In genomic region chr5:32215510-32215909, GRCm38 (mm10) we compare ENCODE assay signal across 8 mouse cellular contexts. TPM values are rescaled to one million over a fixed set of nuclear protein-coding genes. Genes with fewer than 3 reads are reported as not detected.
A peak's percentile ranks its signal among the peaks of the same experiment; 100 is the strongest.
DNase-seq lines count a peak whose midpoint lies in the region; ATAC-seq and TF ChIP-seq lines count a peak whose summit lies in the region.

No protein-coding gene starts in this region.

- peaks cover 4% of the 10 kb centered on the region; the same call in 1 of the 2 replicates for H3K4me1 ChIP-seq in heart, postnatal 0 days (ENCODE audit: control insufficient read depth, insufficient read depth)
- peaks cover 0 to 3% of the 10 kb centered on the region in 2 experiments; a peak in 1 of 4 replicates for H3K4me1 ChIP-seq in ES-E14 (ENCODE audit: control insufficient read depth in 2 of 2, insufficient read depth in 2 of 2, low read length in 2 of 2, poor library complexity in 1 of 2)
- H3K4me1 ChIP-seq in lung, embryonic 14.5 days (ENCODE audit: insufficient read depth): no peaks in the 10 kb centered on the region

- H3K27me3 ChIP-seq in heart, postnatal 0 days (ENCODE audit: control insufficient read depth, insufficient read depth, low read length): no peaks in the 10 kb centered on the region
- H3K27me3 ChIP-seq in lung, embryonic 14.5 days (ENCODE audit: insufficient read depth, low read length): no peaks in the 10 kb centered on the region

- no peak for DNase-seq in heart, postnatal 0 days (ENCODE audit: low spot score)
- DNase-seq in heart, postnatal 25 days (ENCODE audit: low spot score): no peak
- DNase-seq in 3T3-L1 (ENCODE audit: low read depth, low spot score) (peak; percentile 73), ES-E14 (ENCODE audit: low read depth, low spot score) (peak; percentile 72)
- peak; percentile 29 to 58 for DNase-seq in cerebellum, postnatal 25 days
- DNase-seq in lung, embryonic 14.5 days: peak; percentile 75
- peak; percentile 50 for DNase-seq in testis, postnatal 14 days (ENCODE audit: low spot score)
- DNase-seq in yolk sac, embryonic 10.5 days (ENCODE audit: low spot score): no peak

- in situ Hi-C loops in ES-E14 (cut with MboI; ENCODE audit: low sequenced_read_pairs in 2 of 2, unreplicated experiment in 2 of 2): no loop called here

- TF ChIP-seq EP300 in heart, postnatal 0 days (IDR thresholded peaks at IDR 0.05; ENCODE audit: low read depth): no peak

- no peak for ATAC-seq in heart, postnatal 0 days (ENCODE audit: insufficient read depth, low read depth)
- ATAC-seq in lung, embryonic 14.5 days (ENCODE audit: insufficient read depth): no peak

- 79% methylated on average over 10 of the region's 10 CpGs for WGBS in heart, postnatal 0 days
- WGBS in lung, embryonic 14.5 days: 76% methylated on average over 10 of the region's 10 CpGs

- no peak overlapping the region for H3K27ac ChIP-seq in heart, postnatal 0 days (ENCODE audit: low read depth)
- no peak overlapping the region for H3K27ac ChIP-seq in ES-E14 (ENCODE audit: insufficient read depth, low read depth, low read length, poor library complexity, severe bottlenecking)
- no peak overlapping the region for H3K27ac ChIP-seq in lung, embryonic 14.5 days (ENCODE audit: low read depth)

- H3K4me2 ChIP-seq in heart, postnatal 0 days (ENCODE audit: low read depth, low read length): no peak overlapping the region
- H3K4me2 ChIP-seq in lung, embryonic 14.5 days: no peak overlapping the region

- no peak overlapping the region for H3K4me3 ChIP-seq in heart, postnatal 0 days (ENCODE audit: low read depth, low read length)
- no peak overlapping the region for H3K4me3 ChIP-seq in ES-E14 (ENCODE audit: insufficient read depth in 1 of 2, low read depth in 1 of 2, low read length in 2 of 2, poor library complexity in 1 of 2, severe bottlenecking in 1 of 2)
- H3K4me3 ChIP-seq in lung, embryonic 14.5 days (ENCODE audit: low read depth, low read length): no peak overlapping the region

- intact Hi-C loops in heart, postnatal 25 days (cut with DNase I): loop anchor here (5.0 kb wide), 2 partner anchors 77 to 302 kb away; no protein-coding TSS in a partner anchor

- H3K9me3 ChIP-seq in heart, postnatal 0 days (replicated peaks; ENCODE audit: control insufficient read depth, low read length): no peaks in the 10 kb centered on the region
- no peaks in the 10 kb centered on the region for H3K9me3 ChIP-seq in ES-E14 (ENCODE audit: control insufficient read depth, insufficient read depth, low read depth, low read length)
- no peaks in the 10 kb centered on the region for H3K9me3 ChIP-seq in lung, embryonic 14.5 days (ENCODE audit: low read depth, low read length)

- H3K9ac ChIP-seq in heart, postnatal 0 days (replicated peaks; ENCODE audit: low read depth, low read length): no peak overlapping the region
- no peak overlapping the region for H3K9ac ChIP-seq in ES-E14 (ENCODE audit: insufficient read depth, low read depth, low read length, poor library complexity, severe bottlenecking)
- H3K9ac ChIP-seq in lung, embryonic 14.5 days: no peak overlapping the region

- H3K36me3 ChIP-seq in heart, postnatal 0 days (replicated peaks; ENCODE audit: control insufficient read depth, insufficient read depth, low read length): no peaks in the 10 kb centered on the region
- H3K36me3 ChIP-seq in ES-E14 (ENCODE audit: control insufficient read depth, insufficient read depth, low read length, poor library complexity, severe bottlenecking): no peaks in the 10 kb centered on the region
- H3K36me3 ChIP-seq in lung, embryonic 14.5 days (ENCODE audit: insufficient read depth): no peaks in the 10 kb centered on the region

- peak; percentile 43 for TF ChIP-seq CTCF in heart, postnatal 0 days (IDR thresholded peaks at IDR 0.05; ENCODE audit: low read depth)
- TF ChIP-seq CTCF in lung, embryonic 14.5 days (IDR thresholded peaks at IDR 0.05; ENCODE audit: low read depth): peak; percentile 63

TF ChIP-seq in ES-E14, 5 proteins besides CTCF, POLR2A, EP300 and RAD21:
- TF ChIP-seq ZC3H11A (IDR thresholded peaks at IDR 0.05; ENCODE audit: borderline replicate concordance, low read depth, low read length) (peak; percentile 77), MAFK (IDR thresholded peaks at IDR 0.05; ENCODE audit: insufficient read depth, low read depth, low read length) (no peak), ZNF384 (IDR thresholded peaks at IDR 0.05; ENCODE audit: low read depth, low read length) (no peak), CHD2 (IDR thresholded peaks at IDR 0.05; ENCODE audit: low read depth, low read length) (no peak)

RNA-seq across cellular contexts. Expression of gene Plb1, which starts 17.0 kb away (rescaled TPM):
- 1.0 and 2.8 TPM in 2 replicates for total RNA-seq in heart, postnatal 0 days (2014; rRNA removed; ENCODE audit: low replicate concordance)
- 0.97 and 1.4 TPM in 2 replicates for polyA plus RNA-seq in heart, postnatal 0 days (2015; fragmentation: Nextera tagmentation; extraction: Ambion mirVana)
- total RNA-seq in heart, postnatal 25 days (2021): 1 to 10 TPM; 1.5 TPM
- total RNA-seq in ES-E14 (2012; rRNA removed): 1.7 and 3.8 TPM in 2 replicates
- polyA plus RNA-seq in lung, embryonic 14.5 days (2014; fragmentation: Nextera tagmentation; extraction: Ambion mirVana): 10.9 and 11.4 TPM in 2 replicates

Comparison
In these comparisons a context has a peak if more than half of its experiments do, and no peak if none do; other contexts are left out.
1. DNase-seq: peak in 3T3-L1 (single experiment), ES-E14 (single experiment), cerebellum, postnatal 25 days (2 of 2), lung, embryonic 14.5 days (single experiment) and testis, postnatal 14 days (single experiment); none in heart, postnatal 0 days (single experiment), heart, postnatal 25 days (single experiment) and yolk sac, embryonic 10.5 days (single experiment).